Mouse (Mus musculus) forelimb bud, embryonic 11.5 days (tissue): ENCODE measurements at regions not wholly inside any gene's neighbourhood (a gene's known extent, or its start where the extent isn't known, plus 50 kb on each side); places are given as distances from the start of the nearest gene placed in this dataset.

Experiments
- DNase-seq: peaks from one replicate; pipeline ENCODE4 v3.0.0-alpha.2; 2012; ENCODE audit warnings: low read depth, low spot score

GRCm38 (mm10) chr9:51518376-51518775 is 189.7 kb upstream of the 1810046K07Rik start:
- DNase-seq = no peak

- no peak for DNase-seq
Observed at GRCm38 (mm10) chr9:51523471-51523870, 194.8 kb upstream of the 1810046K07Rik start.

GRCm38 (mm10) chr9:51525906-51526305 is 197.2 kb upstream of the 1810046K07Rik start:
- no peak for DNase-seq

- no peak for DNase-seq
Observed at GRCm38 (mm10) chr9:51538894-51539293, 210.2 kb upstream of the 1810046K07Rik start.

- no peak for DNase-seq
Observed at GRCm38 (mm10) chr9:51541940-51542339, 213.2 kb upstream of the 1810046K07Rik start.

GRCm38 (mm10) chr9:51572040-51572439 is 193.1 kb upstream of the Arhgap20 start:
- DNase-seq = no peak

- DNase-seq = no peak
Observed at GRCm38 (mm10) chr9:51581601-51582000, 183.5 kb upstream of the Arhgap20 start.

GRCm38 (mm10) chr9:51593707-51594106 is 171.4 kb upstream of the Arhgap20 start:
- DNase-seq = no peak

- DNase-seq = no peak
Observed at GRCm38 (mm10) chr9:51598706-51599105, 166.4 kb upstream of the Arhgap20 start.

- DNase-seq = no peak
Observed at GRCm38 (mm10) chr9:51608158-51608557, 157.0 kb upstream of the Arhgap20 start.

- DNase-seq = no peak
Observed at GRCm38 (mm10) chr9:51608697-51609456, 156.3 kb upstream of the Arhgap20 start.

GRCm38 (mm10) chr9:51626156-51626555 is 139.0 kb upstream of the Arhgap20 start:
- DNase-seq = no peak

GRCm38 (mm10) chr9:51636097-51636496 is 129.0 kb upstream of the Arhgap20 start:
- no peak for DNase-seq

- DNase-seq = no peak
Observed at GRCm38 (mm10) chr9:51636559-51637127, 128.5 kb upstream of the Arhgap20 start.

GRCm38 (mm10) chr9:51637131-51637920 is 127.8 kb upstream of the Arhgap20 start:
- no peak for DNase-seq

GRCm38 (mm10) chr9:51641706-51642105 is 123.4 kb upstream of the Arhgap20 start:
- no peak for DNase-seq

- no peak for DNase-seq
Observed at GRCm38 (mm10) chr9:51645426-51645825, 119.7 kb upstream of the Arhgap20 start.

GRCm38 (mm10) chr9:51653376-51654292 is 111.5 kb upstream of the Arhgap20 start:
- no peak for DNase-seq

- no peak for DNase-seq
Observed at GRCm38 (mm10) chr9:51654645-51655044, 110.5 kb upstream of the Arhgap20 start.

- DNase-seq = no peak
Observed at GRCm38 (mm10) chr9:51657796-51658195, 107.3 kb upstream of the Arhgap20 start.
